Mouse (Mus musculus): Measurements from ENCODE around the gene H2afv. TPM values are rescaled to one million over a fixed set of nuclear protein-coding genes. Genes with fewer than 3 reads are reported as not detected.

H2afv gene
- polyA plus RNA-seq, 1 experiment from 2014 or later, result 116 TPM

DNA sequence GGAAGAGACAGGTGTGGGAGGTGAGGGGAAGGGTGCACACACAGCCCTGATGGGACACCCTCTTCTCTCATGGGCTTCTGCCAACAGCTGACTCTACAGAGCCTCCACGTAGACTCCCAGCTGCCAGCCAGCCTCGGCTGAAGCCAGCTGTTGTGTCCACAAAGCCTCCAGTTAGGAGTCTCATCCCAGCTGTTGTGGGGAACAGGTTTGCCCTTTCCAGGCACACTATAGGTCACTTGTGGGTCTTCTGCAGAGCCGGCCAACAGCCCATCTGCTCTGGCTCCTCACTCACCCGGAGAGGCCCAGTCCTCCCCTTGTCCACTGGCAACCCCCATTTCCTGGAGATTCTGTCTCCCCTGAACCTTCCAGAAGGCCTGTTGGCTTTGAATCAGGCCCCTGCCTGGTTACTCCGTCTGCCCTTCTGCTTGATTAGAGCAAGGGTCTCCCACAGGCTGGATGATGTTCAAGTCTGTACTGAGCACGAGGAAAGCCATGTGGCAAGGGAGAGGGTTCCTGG is 37.5 kb upstream of the H2afv start:
- 52% methylated on average over 6 of the region's 6 CpGs for WGBS (ENCODE audit: insufficient replicate concordance)
- Histone ChIP-seq H3K4me3 (ENCODE audit: low read depth, low read length) (no peak overlapping the region), H3K9me3 (replicated peaks; ENCODE audit: control insufficient read depth, low read length) (no peaks in the 10 kb centered on the region), H3K27ac (ENCODE audit: low read length) (no peak overlapping the region), H3K9ac (ENCODE audit: low read depth, low read length) (no peak overlapping the region), H3K27me3 (ENCODE audit: control insufficient read depth, insufficient read depth, low read depth, low read length) (no peaks in the 10 kb centered on the region), H3K4me1 (ENCODE audit: control insufficient read depth, low read depth, low read length) (peaks cover 3% of the 10 kb centered on the region), H3K36me3 (ENCODE audit: control insufficient read depth, insufficient read depth) (no peaks in the 10 kb centered on the region), H3K4me2 (ENCODE audit: low read depth, low read length) (no peak overlapping the region)
- ATAC-seq (ENCODE audit: low read depth), result no peak

DNA sequence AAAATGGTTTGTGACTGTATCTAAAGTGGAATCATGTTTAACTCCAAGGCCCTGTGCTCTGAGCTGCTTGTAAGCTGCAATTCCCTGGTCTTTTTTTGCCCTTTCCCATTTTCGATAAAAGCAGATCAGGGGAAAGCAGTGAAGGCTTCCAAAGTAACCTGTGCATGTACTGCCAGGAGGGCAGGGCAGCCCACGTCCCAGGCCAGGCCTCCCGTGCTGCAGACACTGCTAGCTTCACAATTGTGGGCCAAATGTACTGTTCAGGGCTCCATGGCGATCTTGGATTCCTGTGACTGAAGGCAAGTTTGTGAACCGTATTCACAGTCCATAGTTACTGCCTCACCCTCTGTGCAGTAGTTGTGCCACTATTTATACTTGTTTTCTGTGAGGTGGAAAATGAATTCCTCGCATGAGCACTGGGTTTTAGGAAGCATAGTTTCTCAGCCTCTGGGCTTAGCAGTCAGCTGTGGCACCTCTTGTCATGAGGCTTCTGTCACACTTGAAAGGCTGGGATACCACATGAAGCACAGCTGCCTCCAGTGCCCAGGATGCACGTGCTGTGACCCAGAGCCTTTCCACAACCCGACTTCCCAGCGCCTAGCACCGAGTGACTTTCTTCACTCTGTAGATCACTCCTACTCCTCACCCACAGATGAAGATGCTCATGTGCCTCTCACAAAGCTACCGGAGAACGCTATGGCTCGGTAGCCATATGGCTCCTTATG is 36.6 kb upstream of the H2afv start:
- Histone ChIP-seq H3K4me3 (ENCODE audit: low read depth, low read length) (no peak overlapping the region), H3K36me3 (ENCODE audit: control insufficient read depth, insufficient read depth) (no peaks in the 10 kb centered on the region), H3K27ac (ENCODE audit: low read length) (no peak overlapping the region), H3K4me1 (ENCODE audit: control insufficient read depth, low read depth, low read length) (peaks cover 3% of the 10 kb centered on the region), H3K9me3 (replicated peaks; ENCODE audit: control insufficient read depth, low read length) (no peaks in the 10 kb centered on the region), H3K9ac (ENCODE audit: low read depth, low read length) (no peak overlapping the region), H3K27me3 (ENCODE audit: control insufficient read depth, insufficient read depth, low read depth, low read length) (no peaks in the 10 kb centered on the region), H3K4me2 (ENCODE audit: low read depth, low read length) (no peak overlapping the region)
- ATAC-seq (ENCODE audit: low read depth), result no peak
- WGBS (ENCODE audit: insufficient replicate concordance), result 70% methylated on average over 13 of the region's 13 CpGs

DNA sequence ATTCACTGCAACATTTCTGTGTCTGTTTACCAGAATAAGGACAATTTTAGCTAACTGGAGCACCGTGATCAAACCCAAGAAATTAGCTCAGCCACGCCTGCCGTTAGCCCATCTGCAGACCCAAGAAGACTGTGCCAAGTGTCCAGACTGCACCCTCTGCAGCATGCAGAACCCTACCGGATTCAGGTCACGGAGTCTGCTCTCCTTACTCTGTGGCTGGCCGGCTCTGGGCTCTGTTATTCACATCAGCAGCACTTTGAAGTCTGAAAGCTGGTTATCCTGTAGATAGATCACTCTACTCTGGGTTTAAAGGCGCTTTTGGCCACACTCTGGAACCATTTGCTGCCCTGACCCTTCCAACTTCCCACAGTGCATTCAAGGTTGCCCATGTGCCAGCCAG is 35.9 kb upstream of the H2afv start:
- no peak overlapping the region for H3K4me3 ChIP-seq (ENCODE audit: low read depth, low read length)
- no peaks in the 10 kb centered on the region for H3K9me3 ChIP-seq (replicated peaks; ENCODE audit: control insufficient read depth, low read length)
- H3K27me3 ChIP-seq (ENCODE audit: control insufficient read depth, insufficient read depth, low read depth, low read length), result no peaks in the 10 kb centered on the region
- ATAC-seq (ENCODE audit: low read depth), result no peak
- WGBS (ENCODE audit: insufficient replicate concordance), result 71% methylated on average over 7 of the region's 7 CpGs
- peaks cover 3% of the 10 kb centered on the region for H3K4me1 ChIP-seq (ENCODE audit: control insufficient read depth, low read depth, low read length)
- no peak overlapping the region for H3K27ac ChIP-seq (ENCODE audit: low read length)
- H3K36me3 ChIP-seq (ENCODE audit: control insufficient read depth, insufficient read depth), result no peaks in the 10 kb centered on the region
- no peak overlapping the region for H3K9ac ChIP-seq (ENCODE audit: low read depth, low read length)
- H3K4me2 ChIP-seq (ENCODE audit: low read depth, low read length), result no peak overlapping the region

DNA sequence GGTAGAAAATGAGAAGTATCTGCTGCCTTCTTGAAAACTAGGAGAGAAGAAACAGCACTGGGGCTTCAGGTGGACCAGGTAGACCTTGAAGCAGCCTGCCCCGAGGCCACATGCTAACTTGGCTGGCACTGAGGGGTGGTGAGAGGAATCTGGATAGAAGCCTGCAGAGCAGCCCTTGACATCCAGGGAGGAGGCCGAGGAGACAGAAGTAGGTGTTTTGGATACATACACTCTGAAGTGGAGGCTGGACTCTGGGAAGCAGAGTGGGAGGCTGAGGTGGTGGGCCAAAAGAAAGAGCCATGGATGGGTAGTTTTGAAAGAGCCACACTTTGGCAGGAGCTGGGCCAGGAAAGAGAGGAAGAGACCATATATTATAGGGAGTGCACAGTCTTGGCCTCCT is 35.0 kb upstream of the H2afv start:
- Histone ChIP-seq H3K4me1 (ENCODE audit: control insufficient read depth, low read depth, low read length) (peaks cover 6% of the 10 kb centered on the region), H3K9ac (ENCODE audit: low read depth, low read length) (no peak overlapping the region), H3K27ac (ENCODE audit: low read length) (no peak overlapping the region), H3K27me3 (ENCODE audit: control insufficient read depth, insufficient read depth, low read depth, low read length) (no peaks in the 10 kb centered on the region), H3K36me3 (ENCODE audit: control insufficient read depth, insufficient read depth) (no peaks in the 10 kb centered on the region), H3K4me3 (ENCODE audit: low read depth, low read length) (no peak overlapping the region), H3K9me3 (replicated peaks; ENCODE audit: control insufficient read depth, low read length) (no peaks in the 10 kb centered on the region), H3K4me2 (ENCODE audit: low read depth, low read length) (no peak overlapping the region)
- no peak for ATAC-seq (ENCODE audit: low read depth)
- WGBS (ENCODE audit: insufficient replicate concordance), result 64% methylated on average over 2 of the region's 2 CpGs

DNA sequence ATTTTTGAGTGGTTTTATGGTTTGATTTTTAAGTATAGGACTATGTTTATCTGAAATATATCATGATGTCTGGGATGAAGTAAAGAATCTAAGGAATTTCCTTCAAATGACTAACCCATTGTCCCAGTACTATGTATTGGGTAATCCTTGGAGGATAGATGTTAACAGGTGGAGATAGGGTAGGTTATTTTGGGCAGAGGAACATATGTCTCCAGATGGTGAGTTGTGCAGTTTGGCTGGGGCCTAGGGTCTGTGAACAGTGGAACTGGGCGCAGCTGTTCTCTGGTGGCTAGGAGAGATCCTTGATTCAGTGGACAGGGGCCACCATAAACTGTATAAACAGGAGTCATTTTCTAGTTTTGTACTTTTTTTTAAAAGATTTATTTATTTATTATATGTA is 33.1 kb upstream of the H2afv start:
- Histone ChIP-seq H3K4me1 (ENCODE audit: control insufficient read depth, low read depth, low read length) (peaks cover 12% of the 10 kb centered on the region), H3K27ac (ENCODE audit: low read length) (no peak overlapping the region), H3K27me3 (ENCODE audit: control insufficient read depth, insufficient read depth, low read depth, low read length) (no peaks in the 10 kb centered on the region), H3K4me2 (ENCODE audit: low read depth, low read length) (no peak overlapping the region), H3K4me3 (ENCODE audit: low read depth, low read length) (no peak overlapping the region), H3K9ac (ENCODE audit: low read depth, low read length) (no peak overlapping the region), H3K9me3 (replicated peaks; ENCODE audit: control insufficient read depth, low read length) (no peaks in the 10 kb centered on the region), H3K36me3 (ENCODE audit: control insufficient read depth, insufficient read depth) (no peaks in the 10 kb centered on the region; the same call in 1 of the 2 replicates)
- ATAC-seq (ENCODE audit: low read depth), result no peak
- WGBS (ENCODE audit: insufficient replicate concordance), result 79% methylated on average over 1 of the region's 1 CpGs

DNA sequence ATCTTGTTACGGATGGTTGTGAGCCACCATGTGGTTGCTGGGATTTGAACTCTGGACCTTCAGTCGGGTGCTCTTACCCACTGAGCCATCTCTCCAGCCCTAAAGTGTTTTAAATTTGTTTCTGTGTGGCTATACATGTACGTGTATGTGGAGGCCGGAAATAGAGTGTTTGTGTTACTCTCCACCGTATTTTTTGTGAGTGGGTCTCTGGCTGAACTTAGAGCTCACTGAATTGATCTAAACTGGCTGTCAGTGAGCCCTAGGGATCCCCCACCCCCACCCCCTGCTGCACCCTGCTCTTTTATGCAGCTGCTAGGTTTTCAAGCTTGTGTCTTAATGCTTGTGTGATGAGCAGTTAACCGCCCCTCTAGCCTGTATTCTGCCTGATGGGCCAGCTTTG is 32.6 kb upstream of the H2afv start:
- no peak for ATAC-seq (ENCODE audit: low read depth)
- no peak overlapping the region for H3K4me3 ChIP-seq (ENCODE audit: low read depth, low read length)
- H3K9me3 ChIP-seq (replicated peaks; ENCODE audit: control insufficient read depth, low read length), result no peaks in the 10 kb centered on the region
- no peak overlapping the region for H3K4me2 ChIP-seq (ENCODE audit: low read depth, low read length)
- H3K9ac ChIP-seq (ENCODE audit: low read depth, low read length), result no peak overlapping the region
- H3K27ac ChIP-seq (ENCODE audit: low read length), result no peak overlapping the region
- no peaks in the 10 kb centered on the region; the same call in 1 of the 2 replicates for H3K36me3 ChIP-seq (ENCODE audit: control insufficient read depth, insufficient read depth)
- no peaks in the 10 kb centered on the region for H3K27me3 ChIP-seq (ENCODE audit: control insufficient read depth, insufficient read depth, low read depth, low read length)
- 72% methylated on average over 6 of the region's 6 CpGs for WGBS (ENCODE audit: insufficient replicate concordance)
- peaks cover 15% of the 10 kb centered on the region for H3K4me1 ChIP-seq (ENCODE audit: control insufficient read depth, low read depth, low read length)

DNA sequence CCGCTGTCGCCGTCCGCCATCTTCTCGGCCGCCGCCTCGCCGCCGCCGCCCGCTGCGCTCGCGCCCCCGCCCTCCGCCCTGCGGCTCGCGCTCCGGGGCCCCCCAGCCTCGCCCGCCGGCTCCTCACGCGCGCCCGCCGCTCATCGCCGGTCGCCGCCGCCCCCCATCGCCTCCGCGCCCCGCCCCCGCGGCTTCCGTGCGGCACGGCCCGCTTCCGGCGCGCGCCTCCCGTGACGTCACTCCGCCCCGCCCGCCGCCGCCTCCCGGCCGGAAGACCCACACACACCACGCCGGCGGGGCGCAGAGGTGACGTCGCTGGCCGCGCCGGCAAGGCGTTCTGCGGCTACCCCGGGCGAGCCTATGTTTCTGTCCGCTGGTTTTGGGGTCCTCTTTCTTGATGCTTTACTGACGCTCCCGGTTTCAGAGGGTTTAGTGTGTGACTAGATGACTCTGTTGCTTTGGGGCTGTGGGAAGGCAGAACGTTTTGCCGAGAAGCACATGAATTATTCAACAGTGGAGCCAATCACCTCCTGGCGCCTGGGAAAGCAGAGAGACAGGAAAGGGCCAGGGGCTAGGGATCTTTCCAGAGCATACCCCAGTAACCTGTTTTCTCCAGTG is 31.7 kb upstream of the H2afv start, which contains the start of gene Purb:
TSS of gene Purb (minus strand) at position 51 of the 618 bp plus-strand sequence.
- Histone ChIP-seq H3K4me3 (ENCODE audit: low read depth, low read length) (peak within 1 kb of the TSS; percentile 91), H3K36me3 (ENCODE audit: control insufficient read depth, insufficient read depth) (no peaks in the 10 kb centered on the region; the same call in 1 of the 2 replicates), H3K4me1 (ENCODE audit: control insufficient read depth, low read depth, low read length) (peaks cover 22% of the 10 kb centered on the region), H3K9me3 (replicated peaks; ENCODE audit: control insufficient read depth, low read length) (no peaks in the 10 kb centered on the region), H3K27me3 (ENCODE audit: control insufficient read depth, insufficient read depth, low read depth, low read length) (no peaks in the 10 kb centered on the region), H3K4me2 (ENCODE audit: low read depth, low read length) (peak within 1 kb of the TSS; percentile 94), H3K9ac (ENCODE audit: low read depth, low read length) (peak within 1 kb of the TSS; percentile 99), H3K27ac (ENCODE audit: low read length) (peak within 1 kb of the TSS; percentile 96)
- 0% methylated on average over 49 of the region's 76 CpGs for WGBS (ENCODE audit: insufficient replicate concordance)
- ATAC-seq (ENCODE audit: low read depth), result peak; percentile 94

DNA sequence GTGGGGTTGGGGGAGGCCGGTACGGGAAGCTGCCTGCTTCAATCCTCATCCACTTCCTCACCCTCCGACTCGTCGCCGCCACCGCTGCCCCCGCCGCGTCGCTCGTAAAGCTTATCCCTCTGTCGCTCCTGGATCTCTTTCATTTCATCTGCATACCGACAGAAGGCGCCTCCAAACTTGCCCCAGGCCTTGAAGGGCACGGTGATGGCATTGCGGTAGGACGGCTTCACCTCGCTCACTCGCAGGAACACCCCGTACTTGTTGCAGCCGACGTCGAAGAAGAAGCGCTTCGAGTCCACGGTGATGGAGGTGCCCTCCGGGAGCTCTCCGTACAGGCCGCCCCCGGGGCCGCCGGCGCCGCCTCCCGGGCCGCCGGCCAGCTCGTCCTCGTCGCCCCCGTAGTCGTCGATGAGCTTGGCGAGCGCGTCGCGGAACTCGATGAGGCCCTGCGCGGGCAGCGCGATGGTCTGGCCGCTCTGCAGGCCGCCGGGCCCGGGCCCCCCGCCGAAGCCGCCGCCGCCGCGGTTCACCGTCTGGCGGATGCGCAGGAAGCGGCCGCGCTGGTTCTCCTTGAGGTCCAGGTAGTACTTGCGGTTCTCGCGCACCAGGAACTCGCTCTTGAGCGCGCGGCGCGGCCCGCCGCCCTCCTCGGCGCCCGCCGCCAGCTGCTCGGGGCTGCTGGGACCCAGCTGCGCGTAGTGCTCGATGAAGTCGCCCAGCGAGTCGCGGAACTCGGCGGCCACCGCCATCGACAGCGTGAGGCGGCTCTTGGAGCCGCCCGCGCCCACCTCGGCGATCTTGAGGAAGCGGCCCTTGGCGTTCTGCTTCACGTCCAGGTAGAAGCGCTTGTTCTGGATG is 30.9 kb upstream of the H2afv start:
- WGBS (ENCODE audit: insufficient replicate concordance), result under 1% methylated on average over 101 of the region's 109 CpGs
- no peaks in the 10 kb centered on the region; the same call in 1 of the 2 replicates for H3K36me3 ChIP-seq (ENCODE audit: control insufficient read depth, insufficient read depth)
- no peaks in the 10 kb centered on the region for H3K9me3 ChIP-seq (replicated peaks; ENCODE audit: control insufficient read depth, low read length)
- ATAC-seq (ENCODE audit: low read depth), result peak; percentile 28
- peak overlapping the region; percentile 99 for H3K9ac ChIP-seq (ENCODE audit: low read depth, low read length)
- peaks cover 25% of the 10 kb centered on the region for H3K4me1 ChIP-seq (ENCODE audit: control insufficient read depth, low read depth, low read length)
- no peaks in the 10 kb centered on the region for H3K27me3 ChIP-seq (ENCODE audit: control insufficient read depth, insufficient read depth, low read depth, low read length)
- H3K4me3 ChIP-seq (ENCODE audit: low read depth, low read length), result peak overlapping the region; percentile 91
- peak overlapping the region; percentile 96 for H3K27ac ChIP-seq (ENCODE audit: low read length)
- peak overlapping the region; percentile 92 for H3K4me2 ChIP-seq (ENCODE audit: low read depth, low read length)

All from liver, embryonic 16.5 days (tissue).